Mouse (Mus musculus) cerebellum, postnatal 10 days (tissue): ENCODE results near the gene Fa2h.

Source experiments
- DNase-seq, 2 experiments: peaks; one replicate each; pipeline ENCODE4 v3.0.0; 2021; ENCODE audit warnings: mixed read lengths in 2 of 2

Gene Fa2h

GRCm38 (mm10) chr8:111393391-111394363 lies at the start of gene Fa2h:
TSS of gene Fa2h (minus strand) at chr8:111393824.
- DNase-seq, result peak; percentile 89 to 91

GRCm38 (mm10) chr8:111439189-111439588 lies 45.6 kb upstream of the Fa2h start:
- peak; percentile 89 to 94 for DNase-seq

GRCm38 (mm10) chr8:111435071-111435828 lies 41.6 kb upstream of the Fa2h start:
- no peak for DNase-seq

- peak; percentile 94 to 95 for DNase-seq
These were observed 31.0 kb upstream of the Fa2h start for GRCm38 (mm10) chr8:111424646-111425045.

GRCm38 (mm10) chr8:111424181-111424580 lies 30.6 kb upstream of the Fa2h start:
- peak; percentile 97 for DNase-seq

GRCm38 (mm10) chr8:111422614-111423013 lies 29.0 kb upstream of the Fa2h start:
- DNase-seq, result no peak

- no peak for DNase-seq
These were observed 25.5 kb upstream of the Fa2h start for GRCm38 (mm10) chr8:111419171-111419570.

- DNase-seq, result peak; percentile 63 to 70
These were observed 25.0 kb upstream of the Fa2h start for GRCm38 (mm10) chr8:111418601-111419000.

GRCm38 (mm10) chr8:111417222-111417621 lies 23.6 kb upstream of the Fa2h start:
- DNase-seq, result no peak

GRCm38 (mm10) chr8:111403391-111403790 lies 9.8 kb upstream of the Fa2h start:
- no peak for DNase-seq

GRCm38 (mm10) chr8:111391268-111391667 lies 2.4 kb downstream of the Fa2h start:
- DNase-seq, result no peak

- peak in 1 of 2 experiments; percentile 24 for DNase-seq
These were observed 2.8 kb downstream of the Fa2h start for GRCm38 (mm10) chr8:111390837-111391236.

- DNase-seq, result no peak
These were observed 4.0 kb downstream of the Fa2h start for GRCm38 (mm10) chr8:111389581-111389980.

- peak; percentile 52 to 55 for DNase-seq
These were observed 7.7 kb downstream of the Fa2h start for GRCm38 (mm10) chr8:111385915-111386314.

- no peak for DNase-seq
These were observed 9.0 kb downstream of the Fa2h start for GRCm38 (mm10) chr8:111384628-111385027.

- DNase-seq, result peak in 1 of 2 experiments; percentile 31
These were observed 18.4 kb downstream of the Fa2h start for GRCm38 (mm10) chr8:111375192-111375591.

- DNase-seq, result no peak
These were observed 23.9 kb downstream of the Fa2h start for GRCm38 (mm10) chr8:111369711-111370110.

GRCm38 (mm10) chr8:111367350-111367749 lies 26.3 kb downstream of the Fa2h start:
- DNase-seq, result no peak

- DNase-seq, result no peak
These were observed 26.9 kb downstream of the Fa2h start for GRCm38 (mm10) chr8:111366610-111367234.

- DNase-seq, result no peak
These were observed 30.1 kb downstream of the Fa2h start for GRCm38 (mm10) chr8:111363489-111363888.

GRCm38 (mm10) chr8:111360579-111361209 lies 32.9 kb downstream of the Fa2h start:
- DNase-seq, result peak; percentile 37 to 40

GRCm38 (mm10) chr8:111359936-111360335 lies 33.7 kb downstream of the Fa2h start:
- DNase-seq, result peak; percentile 57 to 73

- no peak for DNase-seq
These were observed 34.7 kb downstream of the Fa2h start for GRCm38 (mm10) chr8:111358905-111359304.
